Mouse (Mus musculus) urinary bladder, postnatal 36 days (tissue): ENCODE measurements around the gene Mroh2a.

Source experiments
- DNase-seq, 2 experiments: peaks; one replicate each; pipeline ENCODE4 v3.0.0; 2022; ENCODE audit warnings: low spot score in 2 of 2, mixed read lengths in 1 of 2

Gene Mroh2a

GRCm38 (mm10) chr1:88258881-88259642 is 32.3 kb downstream of the Mroh2a start:
- peak; percentile 84 to 85 for DNase-seq

- no peak for DNase-seq
Observed at GRCm38 (mm10) chr1:88259643-88260024, 32.8 kb downstream of the Mroh2a start.

GRCm38 (mm10) chr1:88260114-88260513 is 33.3 kb downstream of the Mroh2a start:
- DNase-seq: no peak

- DNase-seq: no peak
Observed at GRCm38 (mm10) chr1:88260604-88261377, 34.0 kb downstream of the Mroh2a start.

GRCm38 (mm10) chr1:88261706-88262105 is 34.9 kb downstream of the Mroh2a start:
- no peak for DNase-seq

- peak; percentile 98 to 99 for DNase-seq
Observed at GRCm38 (mm10) chr1:88262255-88262654, 35.5 kb downstream of the Mroh2a start.

GRCm38 (mm10) chr1:88262961-88263360 is 36.2 kb downstream of the Mroh2a start:
- no peak for DNase-seq

- DNase-seq: no peak
Observed at GRCm38 (mm10) chr1:88263778-88264177, 37.0 kb downstream of the Mroh2a start.

- no peak for DNase-seq
Observed at GRCm38 (mm10) chr1:88264237-88264868, 37.6 kb downstream of the Mroh2a start.

GRCm38 (mm10) chr1:88264869-88265240 is 38.1 kb downstream of the Mroh2a start:
- DNase-seq: no peak

GRCm38 (mm10) chr1:88266123-88266522 is 39.3 kb downstream of the Mroh2a start:
- no peak for DNase-seq

GRCm38 (mm10) chr1:88267489-88267888 is 40.7 kb downstream of the Mroh2a start:
- DNase-seq: no peak

- no peak for DNase-seq
Observed at GRCm38 (mm10) chr1:88268070-88268469, 41.3 kb downstream of the Mroh2a start.

- DNase-seq: no peak
Observed at GRCm38 (mm10) chr1:88269539-88270309, 42.9 kb downstream of the Mroh2a start.

GRCm38 (mm10) chr1:88272851-88273250 is 46.1 kb downstream of the Mroh2a start:
- DNase-seq: no peak

- DNase-seq: peak in 1 of 2 experiments; percentile 13
Observed at GRCm38 (mm10) chr1:88273326-88273725, 46.5 kb downstream of the Mroh2a start.

GRCm38 (mm10) chr1:88273832-88274231 is 47.0 kb downstream of the Mroh2a start:
- DNase-seq: no peak

GRCm38 (mm10) chr1:88274371-88275077 is 47.7 kb downstream of the Mroh2a start:
- no peak for DNase-seq

- DNase-seq: no peak
Observed at GRCm38 (mm10) chr1:88275078-88275680, 48.4 kb downstream of the Mroh2a start.

- no peak for DNase-seq
Observed at GRCm38 (mm10) chr1:88275698-88276523, 49.1 kb downstream of the Mroh2a start.
